Mouse (Mus musculus) inflammation-experienced regulatory T-cells, adult 6 months (primary cell): Measurements from ENCODE around the gene Arhgap11a. TPM values are rescaled to one million over a fixed set of nuclear protein-coding genes. Genes with fewer than 3 reads are reported as not detected.

ENCODE experiments used
- ATAC-seq: one replicate; pipeline ENCODE4 v1.8.0; 2017
- polyA plus RNA-seq, 3 experiments: library from polyadenylated mRNA; unstranded; fragments of 100-300 nt; shearing (Covaris generic); gene quantifications; one replicate each; pipeline ENCODE4 v1.2.1; 2017

Gene Arhgap11a
- polyA plus RNA-seq, 3 experiments from 2014 or later = 1.6 to 16.6 (median 2.3) TPM

DNA sequence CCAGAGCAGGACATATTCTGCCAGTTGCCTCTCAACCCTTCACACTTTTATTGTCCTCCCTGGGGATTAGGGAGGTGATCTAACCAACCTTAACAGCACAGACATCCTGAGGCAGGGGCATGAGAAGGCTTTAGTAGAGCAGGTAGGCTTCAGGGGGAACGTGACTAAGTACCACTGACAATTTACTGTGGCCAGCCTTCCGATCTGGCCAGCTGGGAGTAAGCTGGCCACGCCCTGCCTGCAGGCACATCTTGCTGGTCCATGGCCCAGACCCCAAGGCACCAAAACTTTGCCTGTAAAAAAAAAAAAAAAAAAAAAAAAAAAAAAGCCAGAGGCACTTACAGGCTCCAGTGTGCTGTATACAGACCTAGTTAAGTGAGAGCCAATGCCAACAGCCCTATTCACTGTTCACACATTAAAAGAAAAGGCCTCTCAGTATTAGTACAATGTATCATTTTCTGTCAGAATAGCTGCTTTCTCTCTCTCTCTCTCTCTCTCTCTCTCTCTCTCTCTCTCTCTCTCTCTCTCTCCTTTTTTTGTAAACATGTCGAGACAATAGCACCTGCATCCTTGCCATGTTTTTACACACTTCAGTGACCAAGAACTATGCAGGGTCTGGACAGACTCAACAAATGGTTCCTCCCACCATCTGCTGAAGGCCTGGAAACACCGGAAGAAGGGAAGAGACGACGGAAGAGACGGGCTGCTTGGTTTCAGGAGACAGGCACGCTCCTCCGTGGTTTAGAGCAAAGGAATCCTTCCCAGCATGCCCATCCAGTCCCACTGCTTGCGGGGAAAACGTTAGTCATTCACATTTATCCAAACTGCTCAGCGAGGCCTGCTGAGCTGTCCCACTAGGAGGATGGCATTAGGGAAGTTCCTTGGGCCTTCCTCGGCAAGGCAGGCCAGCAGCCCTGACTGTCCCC, 30.5 kb downstream of the Arhgap11a start:
- no peak for ATAC-seq

- ATAC-seq = no peak
These were observed 40.8 kb downstream of the Arhgap11a start for GRCm38 (mm10) chr2:113807640-113808039.

GRCm38 (mm10) chr2:113806851-113807577, 41.4 kb downstream of the Arhgap11a start:
- no peak for ATAC-seq

DNA sequence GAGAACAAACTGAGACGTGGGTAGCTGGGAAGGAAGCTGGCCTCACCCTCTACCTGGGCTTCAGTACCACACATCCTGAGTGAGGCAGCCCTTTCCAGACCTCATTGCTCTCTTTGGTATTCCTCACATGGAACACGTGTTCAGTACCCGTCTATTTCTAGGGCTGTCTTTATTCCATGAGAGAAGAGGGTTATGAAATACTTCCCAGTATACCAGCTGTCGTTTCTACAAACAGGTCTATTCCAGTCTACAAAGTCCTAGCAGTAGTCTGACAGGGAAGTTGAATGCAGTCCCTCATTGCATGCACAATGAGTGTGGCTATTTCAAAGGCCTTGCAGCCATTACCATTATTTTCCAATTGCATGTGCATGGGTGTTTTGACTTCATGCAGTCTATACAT, 42.7 kb downstream of the Arhgap11a start:
- no peak for ATAC-seq

- ATAC-seq = no peak
These were observed 44.7 kb downstream of the Arhgap11a start for GRCm38 (mm10) chr2:113803753-113804152.

- no peak for ATAC-seq
These were observed 47.6 kb downstream of the Arhgap11a start for GRCm38 (mm10) chr2:113800846-113801245.

- no peak for ATAC-seq
These were observed 49.9 kb downstream of the Arhgap11a start for GRCm38 (mm10) chr2:113798605-113799004.

DNA sequence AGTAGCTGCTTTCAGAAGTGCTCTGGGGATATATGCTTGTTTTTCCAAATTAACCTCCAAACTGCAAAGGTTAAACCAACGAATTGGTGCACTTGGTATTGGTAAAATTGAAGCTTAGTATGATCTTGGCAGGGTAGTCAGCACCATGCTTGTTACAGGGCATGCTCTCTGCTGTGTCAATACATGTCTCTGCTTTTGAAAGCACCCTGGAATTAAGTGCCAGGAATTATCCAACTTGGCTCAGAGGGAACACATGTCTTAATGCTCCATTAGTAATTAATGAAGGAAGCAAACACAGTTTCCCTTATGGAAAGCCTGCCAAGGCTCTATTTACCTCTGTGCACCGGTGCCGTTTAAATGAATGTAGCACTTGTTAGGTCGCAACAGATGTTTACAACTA, 53.3 kb downstream of the Arhgap11a start:
- ATAC-seq = no peak

- ATAC-seq = no peak
These were observed 54.9 kb downstream of the Arhgap11a start for GRCm38 (mm10) chr2:113793521-113793920.

DNA sequence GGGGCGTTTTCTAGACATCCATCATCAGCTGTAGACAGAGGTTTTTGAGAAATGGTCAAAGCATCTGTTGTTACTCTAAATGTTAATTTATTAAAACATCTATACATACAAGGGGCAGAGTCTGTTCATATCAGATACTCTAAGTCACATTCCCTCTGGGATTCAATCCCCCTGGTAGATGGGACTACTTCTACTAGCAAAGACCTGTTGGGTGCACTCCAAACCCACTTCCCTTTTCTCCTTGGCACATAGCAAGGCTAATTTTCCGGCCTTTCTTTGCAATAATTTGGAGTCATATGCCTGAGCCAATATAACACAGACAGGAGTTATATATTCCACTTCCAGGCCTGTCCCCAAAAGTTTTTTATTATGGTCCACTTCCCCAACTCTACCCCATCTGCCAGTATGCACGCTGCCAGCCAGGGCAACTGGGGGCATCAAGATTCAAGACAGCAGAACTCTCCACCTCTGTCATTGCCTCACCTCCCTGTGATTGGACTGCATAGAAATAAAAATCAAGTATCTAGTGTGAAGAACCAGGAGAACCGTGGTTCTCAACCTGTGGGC, 59.6 kb downstream of the Arhgap11a start:
- no peak for ATAC-seq

DNA sequence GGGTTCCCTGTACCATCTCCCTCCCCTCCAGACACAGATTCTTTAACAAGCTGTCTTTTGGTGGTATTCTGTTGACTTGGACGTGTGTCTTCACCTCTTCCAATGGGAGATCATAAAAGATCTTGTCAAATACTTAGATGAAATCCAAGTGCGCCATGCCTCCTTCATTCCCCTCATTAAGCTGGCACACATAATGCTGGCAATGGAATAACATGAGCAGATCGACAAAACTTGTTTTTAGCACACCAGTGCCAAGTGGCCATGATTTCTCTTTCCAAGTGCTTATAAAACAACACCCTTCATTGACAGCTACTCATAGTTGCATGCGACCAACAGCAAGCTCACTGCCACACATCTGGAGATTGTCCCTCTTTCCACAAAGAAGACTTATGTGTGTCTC, 60.6 kb downstream of the Arhgap11a start:
- no peak for ATAC-seq

DNA sequence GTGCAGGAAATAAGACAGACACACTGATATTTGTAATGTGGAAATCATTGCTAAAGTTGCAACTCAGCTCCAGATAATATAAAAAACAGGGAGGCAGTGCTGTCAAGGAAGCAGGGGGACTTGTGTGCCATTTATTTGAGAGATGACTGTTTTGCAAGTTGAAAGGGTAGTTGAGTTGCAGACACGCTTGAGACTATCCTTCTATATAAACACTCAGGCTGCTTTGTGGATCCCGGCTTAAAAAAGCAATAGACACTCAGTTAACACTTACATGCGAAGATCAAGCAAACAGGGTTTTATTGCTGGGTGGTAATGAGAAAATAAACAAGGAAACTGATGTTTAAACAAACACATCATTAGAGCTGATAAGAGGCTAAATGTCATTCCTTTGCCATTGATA, 63.6 kb downstream of the Arhgap11a start:
- no peak for ATAC-seq

DNA sequence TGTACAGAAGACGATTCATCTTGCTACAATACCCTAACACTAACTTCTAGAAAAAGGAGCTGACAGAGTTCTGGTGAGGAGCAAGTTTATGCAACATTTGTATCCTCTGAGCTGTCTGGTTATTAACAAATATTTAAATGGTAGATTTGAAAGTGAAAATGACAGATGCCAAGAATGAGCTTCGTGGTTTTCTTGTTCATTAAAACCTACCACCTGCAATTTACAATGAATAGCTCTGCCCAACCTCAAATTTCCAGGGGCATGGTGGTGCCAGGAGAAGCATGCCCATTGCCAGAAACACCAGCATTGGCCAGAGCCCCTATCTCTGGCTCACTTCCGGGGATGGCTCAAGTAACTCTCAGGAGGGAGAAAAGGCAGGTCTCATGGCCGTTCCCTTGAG, 66.9 kb downstream of the Arhgap11a start:
- ATAC-seq = no peak

Other genes with a start within 250 kb of the Arhgap11a start
- gene Grem1, start 90.0 kb downstream of the Arhgap11a start, polyA plus RNA-seq = not detected
- 10 to 100 TPM in 1 of 3 experiments, 1 to 10 TPM in 1, under 1 TPM in 1; 0.59 to 12.5 (median 8.1) TPM for gene Scg5, start 19.5 kb downstream of the Arhgap11a start, polyA plus RNA-seq
- gene Gjd2, start 165.0 kb upstream of the Arhgap11a start, polyA plus RNA-seq = not detected
- gene Actc1, start 204.9 kb upstream of the Arhgap11a start, polyA plus RNA-seq = not detected